Mouse (Mus musculus) liver, embryonic 14.5 days (tissue): ENCODE results near the gene Tubb2b. TPM values are rescaled to one million over a fixed set of nuclear protein-coding genes. Genes with fewer than 3 reads are reported as not detected.

Source experiments
- ATAC-seq: fragments of 200-750 bp; cut with Nextera tagmentation; 2 replicates; pipeline ENCODE4 v1.8.0; 2017; ENCODE audit warnings: moderate number of reproducible peaks, mild to moderate bottlenecking, moderate library complexity; ENCODE audit not compliant: insufficient read depth
- DNase-seq, 3 experiments: peaks; one replicate each; pipeline ENCODE4 v3.0.0-alpha.2; 2012 to 2013; ENCODE audit warnings: low read depth in 3 of 3, low spot score in 3 of 3
- H3K27ac ChIP-seq: fragments of 300-500 bp; sonication (generic); 2 replicates; pipeline ENCODE4 v1.5.1; 2014; ENCODE audit warnings: moderate library complexity, mild to moderate bottlenecking, control low read depth, inconsistent platforms
- H3K27me3 ChIP-seq: fragments of 300-500 bp; sonication (generic); 2 replicates; pipeline ENCODE4 v1.6.1; 2014; ENCODE audit warnings: mild to moderate bottlenecking, low read length, moderate library complexity; ENCODE audit not compliant: control insufficient read depth, insufficient read depth
- H3K36me3 ChIP-seq: fragments of 300-500 bp; sonication (generic); replicated peaks from 2 replicates; pipeline ENCODE4 v1.6.1; 2014; ENCODE audit warnings: low read depth; ENCODE audit not compliant: control insufficient read depth, insufficient read depth
- H3K4me1 ChIP-seq, 2 experiments: fragments of 200-500 bp in 1 of 2; fragments of 300-500 bp in 1 of 2; sonication (generic) in 1 of 2; replicated peaks; 2 replicates each; pipeline ENCODE4 v1.6.1; 2012 to 2014; ENCODE audit warnings: antibody characterized with exemption in 1 of 2, inconsistent platforms in 1 of 2, low read length in 1 of 2; ENCODE audit not compliant: control insufficient read depth in 2 of 2, insufficient read depth in 2 of 2
- H3K4me2 ChIP-seq: fragments of 300-500 bp; sonication (generic); 2 replicates; pipeline ENCODE4 v1.6.1; 2014; ENCODE audit warnings: low read depth, mild to moderate bottlenecking, control low read depth, moderate library complexity
- H3K4me3 ChIP-seq, 2 experiments: fragments of 200-500 bp in 1 of 2; fragments of 300-500 bp in 1 of 2; sonication (generic) in 1 of 2; 2 replicates each; pipeline ENCODE4 v1.5.1; 2012 to 2014; ENCODE audit warnings: low read depth in 2 of 2, low read length in 2 of 2, mild to moderate bottlenecking in 2 of 2, control low read depth in 1 of 2, inconsistent platforms in 1 of 2, moderate library complexity in 1 of 2; ENCODE audit not compliant: insufficient read depth in 1 of 2
- H3K9ac ChIP-seq: fragments of 300-500 bp; sonication (generic); replicated peaks from 2 replicates; pipeline ENCODE4 v1.6.1; 2014; ENCODE audit warnings: mild to moderate bottlenecking, control low read depth, moderate library complexity
- H3K9me3 ChIP-seq: fragments of 300-500 bp; sonication (generic); 2 replicates; pipeline ENCODE4 v1.6.1; 2016; ENCODE audit warnings: low read length, mixed read lengths; ENCODE audit not compliant: control insufficient read depth
- CTCF ChIP-seq: IDR thresholded peaks from 2 replicates; pipeline ENCODE4 v1.5.1; 2016; ENCODE audit warnings: antibody characterized with exemption, low read depth, control low read depth
- EP300 ChIP-seq: IDR thresholded peaks from 2 replicates; pipeline ENCODE4 v1.6.1; 2016; ENCODE audit warnings: antibody characterized with exemption, low read depth
- WGBS: fragments of 180-500 bp; shearing (Covaris S2); extraction: QIAGEN DNeasy Blood & Tissue Kit; methylation state at CpG from one replicate; pipeline ENCODE4 v1.1.7; 2014; ENCODE audit not compliant: insufficient replicate concordance; 5-methylcytosine and 5-hydroxymethylcytosine counted together
- polyA plus RNA-seq, 2 experiments: library from polyadenylated mRNA; depleted of rRNA in 1 of 2; stranded (reverse) in 1 of 2; unstranded in 1 of 2; fragments of >200 nt; fragmentation: Nextera tagmentation in 1 of 2; extraction: Ambion mirVana in 1 of 2; gene quantifications; 2 replicates each; pipeline versions ENCODE4 v1.2.1 to v1.2.3; 2012 to 2014

Gene Tubb2b
- polyA plus RNA-seq, 2 experiments = 0.29 to 2.7 TPM

DNA sequence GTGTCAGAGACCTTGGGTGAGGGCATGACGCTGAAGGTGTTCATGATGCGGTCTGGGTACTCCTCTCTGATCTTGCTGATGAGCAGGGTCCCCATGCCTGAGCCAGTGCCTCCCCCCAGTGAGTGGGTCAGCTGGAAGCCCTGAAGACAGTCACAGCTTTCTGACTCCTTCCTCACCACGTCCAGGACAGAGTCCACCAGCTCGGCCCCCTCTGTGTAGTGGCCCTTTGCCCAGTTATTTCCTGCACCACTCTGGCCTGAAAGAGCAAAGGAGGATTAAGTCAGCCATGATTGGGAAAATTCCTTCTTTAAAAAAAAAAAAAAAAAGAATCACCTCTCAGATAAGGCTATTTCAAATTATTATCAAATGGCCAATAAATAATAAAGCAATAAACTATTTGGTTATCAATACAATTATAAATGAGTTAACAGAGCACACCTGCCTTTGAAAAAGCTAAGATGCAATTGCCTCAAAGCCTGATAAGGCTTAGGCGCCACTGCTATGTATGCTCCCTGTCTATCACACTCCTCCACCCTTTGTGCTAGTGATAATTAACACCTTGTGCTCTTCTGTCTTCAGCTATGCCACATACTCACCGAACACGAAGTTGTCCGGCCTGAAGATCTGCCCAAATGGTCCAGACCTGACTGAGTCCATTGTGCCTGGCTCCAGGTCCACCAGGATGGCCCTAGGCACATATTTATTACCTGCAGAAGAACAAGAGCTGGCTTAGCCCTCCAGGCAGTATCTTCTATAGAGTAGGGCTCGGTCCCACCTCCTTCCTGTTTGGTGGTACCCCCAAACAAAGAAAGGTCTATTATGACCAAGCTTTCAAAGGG is 1.8 kb downstream of the Tubb2b start:
- H3K4me2 ChIP-seq = no peak overlapping the region

DNA sequence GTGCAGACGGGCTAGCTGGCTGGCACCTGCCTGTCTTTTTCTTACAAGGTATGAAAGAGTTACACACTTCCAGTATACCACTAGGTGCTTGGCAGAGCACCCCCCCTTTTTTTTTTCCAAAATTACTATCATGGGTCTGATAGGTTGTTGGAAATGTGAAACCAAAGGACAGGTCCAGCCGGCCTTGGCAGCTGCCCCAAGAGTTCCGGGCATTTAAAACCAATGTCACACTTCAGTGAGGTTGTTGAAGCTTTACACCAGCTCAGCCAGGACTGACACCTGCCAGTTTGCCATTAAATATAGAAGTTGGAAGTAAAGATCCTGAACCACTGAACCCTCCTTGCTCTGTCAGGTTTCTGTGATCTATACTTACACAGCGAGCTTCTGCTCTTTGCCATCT is 4.6 kb downstream of the Tubb2b start:
- Histone ChIP-seq H3K9me3 (no peaks in the 10 kb centered on the region), H3K36me3 (no peaks in the 10 kb centered on the region)
- TF ChIP-seq EP300 (no peak), CTCF (no peak)

More for the DNA sequence above, 1.8 kb downstream of the Tubb2b start:
- ATAC-seq = 0 out of 2 replicates have a peak, but pooled peaks have one; percentile 26
- Histone ChIP-seq H3K9ac (no peak overlapping the region), H3K27ac (no peak overlapping the region), H3K27me3 (peaks cover 43% of the 10 kb centered on the region), H3K9me3 (no peaks in the 10 kb centered on the region), H3K4me1 (peaks cover 0 to 12% of the 10 kb centered on the region in 2 experiments; a peak in 2 of 4 replicates), H3K36me3 (no peaks in the 10 kb centered on the region), H3K4me3 (no peak overlapping the region)
- no peak for DNase-seq
- 45% methylated on average over 8 of the region's 9 CpGs for WGBS
- TF ChIP-seq CTCF (no peak), EP300 (no peak)

DNA sequence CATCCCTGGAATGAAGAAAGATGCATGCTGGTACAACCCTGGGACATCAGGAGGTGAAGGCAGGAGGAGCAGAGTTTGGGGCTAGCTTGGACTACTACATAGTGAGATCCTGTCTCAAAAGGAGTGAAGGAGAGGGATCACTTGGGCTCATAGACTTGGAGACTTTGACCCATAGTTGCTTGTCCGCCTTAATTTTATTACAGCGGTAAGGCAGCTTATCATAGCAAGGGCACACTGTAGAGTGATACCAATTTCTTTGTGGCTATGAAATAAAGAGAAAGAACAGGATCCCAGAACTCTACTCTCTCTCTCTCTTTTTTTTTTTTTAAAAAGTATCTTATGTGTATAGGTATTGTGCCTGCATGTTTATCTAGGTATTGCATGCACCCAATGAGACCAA is 9.7 kb downstream of the Tubb2b start:
- no peak for ATAC-seq
- 65% methylated on average over 2 of the region's 2 CpGs for WGBS

More for the DNA sequence above, 4.6 kb downstream of the Tubb2b start:
- no peak overlapping the region for H3K4me2 ChIP-seq
- 67% methylated on average over 4 of the region's 4 CpGs for WGBS
- peaks cover 15% of the 10 kb centered on the region for H3K27me3 ChIP-seq
- DNase-seq (no peak), ATAC-seq (no peak)
- peaks cover 0 to 5% of the 10 kb centered on the region in 2 experiments; a peak in 1 of 4 replicates for H3K4me1 ChIP-seq
- H3K9ac ChIP-seq = no peak overlapping the region
- H3K27ac ChIP-seq = no peak overlapping the region
- no peak overlapping the region for H3K4me3 ChIP-seq

DNA sequence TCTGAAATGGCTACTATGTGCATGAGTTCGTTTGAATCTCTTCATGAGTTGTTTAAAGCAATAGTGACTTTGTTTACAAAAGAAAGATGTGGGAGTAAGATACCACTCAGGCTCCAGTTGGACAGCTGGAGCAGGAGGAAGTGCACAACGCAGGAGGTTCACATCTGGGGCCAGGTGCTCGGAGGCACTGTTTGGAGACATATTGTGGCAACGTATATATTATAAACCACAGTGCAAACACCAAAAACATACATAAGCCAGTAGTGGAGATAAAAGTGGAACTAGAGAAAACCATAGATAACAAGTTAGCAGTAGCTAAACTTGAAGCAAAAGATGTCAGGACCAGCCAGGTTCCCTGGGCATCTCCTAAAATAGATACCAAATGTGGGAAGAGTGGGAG is 10.9 kb downstream of the Tubb2b start:
- DNase-seq (no peak), ATAC-seq (no peak)
- Histone ChIP-seq H3K4me3 (no peak overlapping the region), H3K4me1 (peaks cover 3 to 28% of the 10 kb centered on the region in 2 experiments), H3K27me3 (no peaks in the 10 kb centered on the region), H3K4me2 (no peak overlapping the region), H3K36me3 (no peaks in the 10 kb centered on the region), H3K9ac (no peak overlapping the region), H3K27ac (no peak overlapping the region), H3K9me3 (no peaks in the 10 kb centered on the region)
- 25% methylated on average over 4 of the region's 4 CpGs for WGBS
- TF ChIP-seq EP300 (no peak), CTCF (no peak)

More for the DNA sequence above, 9.7 kb downstream of the Tubb2b start:
- Histone ChIP-seq H3K27me3 (no peaks in the 10 kb centered on the region), H3K36me3 (no peaks in the 10 kb centered on the region), H3K9me3 (no peaks in the 10 kb centered on the region), H3K4me1 (peaks cover 3 to 26% of the 10 kb centered on the region in 2 experiments), H3K4me2 (no peak overlapping the region), H3K27ac (no peak overlapping the region), H3K4me3 (no peak overlapping the region), H3K9ac (no peak overlapping the region)
- no peak for DNase-seq
- no peak for TF ChIP-seq EP300
- TF ChIP-seq CTCF = no peak

DNA sequence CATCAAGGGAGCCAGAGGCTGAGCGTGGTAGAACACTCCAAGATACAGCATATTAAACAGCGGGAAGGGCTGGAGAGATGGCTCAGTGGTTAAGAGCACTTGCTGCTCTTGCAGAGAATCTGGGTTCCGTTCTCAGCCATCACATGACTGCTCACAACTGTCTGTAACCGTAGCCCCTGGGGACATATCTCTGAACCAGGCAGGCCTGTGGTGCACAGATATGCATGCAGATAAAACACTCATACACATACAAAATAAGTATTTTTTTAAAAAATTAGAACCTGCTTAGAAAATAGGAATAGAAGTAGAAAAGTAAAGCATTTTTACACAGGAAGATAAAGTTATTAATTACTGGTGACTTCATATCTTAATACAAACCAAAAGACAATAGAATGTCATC is 11.4 kb downstream of the Tubb2b start:
- DNase-seq (peak in 2 of 3 experiments; percentile 50 to 51), ATAC-seq (peak; percentile 80)
- WGBS = 17% methylated on average over 4 of the region's 4 CpGs
- Histone ChIP-seq H3K9ac (no peak overlapping the region), H3K9me3 (no peaks in the 10 kb centered on the region), H3K4me3 (no peak overlapping the region), H3K36me3 (no peaks in the 10 kb centered on the region), H3K27me3 (no peaks in the 10 kb centered on the region), H3K4me2 (no peak overlapping the region), H3K4me1 (peaks cover 3 to 28% of the 10 kb centered on the region in 2 experiments), H3K27ac (no peak overlapping the region)
- TF ChIP-seq EP300 (peak; percentile 86), CTCF (no peak)
